Mouse (Mus musculus) thymus, adult 2 months (tissue): ENCODE data around the gene Platr17. TPM values are rescaled to one million over a fixed set of nuclear protein-coding genes. Genes with fewer than 3 reads are reported as not detected.

Source experiments
- DNase-seq: peaks from one replicate; pipeline ENCODE4 v3.0.0; 2021
- H3K27ac ChIP-seq: fragments of 200-500 bp; 2 replicates; pipeline ENCODE4 v1.5.1; 2012; ENCODE audit warnings: low read length, control low read depth; ENCODE audit not compliant: control insufficient read depth, insufficient read depth
- H3K27me3 ChIP-seq: fragments of 200-500 bp; 2 replicates; pipeline ENCODE4 v1.6.1; 2012; ENCODE audit warnings: mild to moderate bottlenecking, low read length, moderate library complexity, mixed read lengths; ENCODE audit not compliant: control insufficient read depth, insufficient read depth
- H3K36me3 ChIP-seq: fragments of 200-500 bp; 2 replicates; pipeline ENCODE4 v1.6.1; 2012; ENCODE audit warnings: mild to moderate bottlenecking, low read length, moderate library complexity; ENCODE audit not compliant: control insufficient read depth, insufficient read depth
- H3K4me1 ChIP-seq: fragments of 200-500 bp; replicated peaks from 2 replicates; pipeline ENCODE4 v1.6.1; 2012; ENCODE audit warnings: low read length; ENCODE audit not compliant: control insufficient read depth, insufficient read depth
- H3K4me3 ChIP-seq: fragments of 200-500 bp; 2 replicates; pipeline ENCODE4 v1.5.1; 2012; ENCODE audit warnings: mild to moderate bottlenecking, low read length, control low read depth, moderate library complexity; ENCODE audit not compliant: control insufficient read depth, insufficient read depth
- CTCF ChIP-seq: fragments of 200-500 bp; IDR thresholded peaks from 2 replicates; pipeline ENCODE4 v1.5.1; 2012; ENCODE audit warnings: mild to moderate bottlenecking, control low read depth, low read length, moderate library complexity, borderline replicate concordance; ENCODE audit not compliant: control insufficient read depth, poor library complexity, insufficient read depth; ENCODE audit errors: extremely low read depth
- POLR2A ChIP-seq: fragments of 200-500 bp; IDR thresholded peaks from 2 replicates; pipeline ENCODE4 v1.6.1; 2012; ENCODE audit warnings: mild to moderate bottlenecking, low read length, control low read depth, moderate library complexity; ENCODE audit not compliant: control insufficient read depth, poor library complexity, insufficient read depth; ENCODE audit errors: extremely low read depth
- WGBS: fragments of 180-500 bp; shearing (Covaris S2); methylation state at CpG from one replicate; pipeline ENCODE4 v1.1.7; 2018; 5-methylcytosine and 5-hydroxymethylcytosine counted together
- polyA plus RNA-seq: library from polyadenylated mRNA; depleted of rRNA; stranded (reverse); fragments of >200 nt; gene quantifications from 2 replicates; pipeline ENCODE4 v1.2.3, GENCODE M21; 2012; rRNA removed

Platr17 gene
- polyA plus RNA-seq, 1 experiment: 0.69 TPM

- H3K27ac ChIP-seq: no peak overlapping the region
- no peak for TF ChIP-seq CTCF
- TF ChIP-seq POLR2A: no peak
- no peak overlapping the region for H3K4me3 ChIP-seq
- WGBS: 83% methylated on average over 3 of the region's 3 CpGs
- peaks cover 46% of the 10 kb centered on the region for H3K4me1 ChIP-seq
- no peaks in the 10 kb centered on the region for H3K27me3 ChIP-seq
- peaks cover 7% of the 10 kb centered on the region; the same call in 1 of the 2 replicates for H3K36me3 ChIP-seq
- DNase-seq: no peak
Observed at GRCm38 (mm10) chr17:33953310-33953709, 48.4 kb downstream of the Platr17 start.

GRCm38 (mm10) chr17:33953961-33954565 is 49.1 kb downstream of the Platr17 start:
- Histone ChIP-seq H3K4me1 (peaks cover 38% of the 10 kb centered on the region), H3K4me3 (no peak overlapping the region), H3K36me3 (peaks cover 7% of the 10 kb centered on the region; the same call in 1 of the 2 replicates), H3K27ac (no peak overlapping the region), H3K27me3 (no peaks in the 10 kb centered on the region)
- WGBS: 43% methylated on average over 5 of the region's 5 CpGs
- TF ChIP-seq CTCF (no peak), POLR2A (no peak)
- DNase-seq: peak; percentile 0

- no peak for DNase-seq
- TF ChIP-seq POLR2A: no peak
- 0 out of 2 replicates have a peak, but pooled peaks have one; percentile 19 for TF ChIP-seq CTCF
- peaks cover 14% of the 10 kb centered on the region for H3K36me3 ChIP-seq
- whole genome bisulfite sequencing: 1% methylated on average over 33 of the region's 33 CpGs
- no peaks in the 10 kb centered on the region for H3K27me3 ChIP-seq
- peak overlapping the region; percentile 39; the same call in 1 of the 2 replicates for H3K27ac ChIP-seq
- peaks cover 33% of the 10 kb centered on the region for H3K4me1 ChIP-seq
- H3K4me3 ChIP-seq: peak overlapping the region; percentile 85
Observed at GRCm38 (mm10) chr17:33954646-33955554, 50.0 kb downstream of the Platr17 start.

- whole genome bisulfite sequencing: under 1% methylated on average over 50 of the region's 50 CpGs
- Histone ChIP-seq H3K27me3 (no peaks in the 10 kb centered on the region), H3K4me1 (peaks cover 25% of the 10 kb centered on the region), H3K27ac (peak within 1 kb of the TSS; percentile 87), H3K4me3 (peak within 1 kb of the TSS; percentile 85), H3K36me3 (peaks cover 22% of the 10 kb centered on the region)
- peak; percentile 96 for DNase-seq
- peak; percentile 90 for TF ChIP-seq POLR2A
- TF ChIP-seq CTCF: no peak
Observed at GRCm38 (mm10) chr17:33955555-33956214, 50.8 kb downstream of the Platr17 start, which contains the start of the genes Vps52 and Rps18. Gene Vps52 (plus strand): TSS chr17:33955812. Gene Rps18 (minus strand): TSS chr17:33956001.

Other genes starting within 250 kb of the Platr17 start
- 217 and 220 TPM in 2 replicates for gene Hnrnpm, start 218.3 kb upstream of the Platr17 start, polyA plus RNA-seq
- gene March2, start 186.5 kb upstream of the Platr17 start, polyA plus RNA-seq: 119 and 120 TPM in 2 replicates
- gene Rab11b, start 144.6 kb upstream of the Platr17 start, polyA plus RNA-seq: 464 and 542 TPM in 2 replicates
- 23.0 TPM in 2 replicates for gene Angptl4, start 123.3 kb upstream of the Platr17 start, polyA plus RNA-seq
- 19.9 and 29.3 TPM in 2 replicates for gene Kank3, start 94.6 kb upstream of the Platr17 start, polyA plus RNA-seq
- gene Rps28, start 80.6 kb upstream of the Platr17 start, polyA plus RNA-seq: 678 and 707 TPM in 2 replicates
- 305 and 382 TPM in 2 replicates for gene Ndufa7, start 80.6 kb upstream of the Platr17 start, polyA plus RNA-seq
- gene Cd320, start 62.0 kb upstream of the Platr17 start, polyA plus RNA-seq: 28.7 and 32.9 TPM in 2 replicates
- 3.0 TPM in 1 of 2 replicates, not detected in the other for gene Gm7029, start 31.3 kb upstream of the Platr17 start, polyA plus RNA-seq
- gene Kifc1, start 14.5 kb upstream of the Platr17 start, polyA plus RNA-seq: 57.3 and 70.8 TPM in 2 replicates
- gene Daxx, start 4.3 kb downstream of the Platr17 start, polyA plus RNA-seq: 116 and 129 TPM in 2 replicates
- gene Tapbp, start 10.8 kb downstream of the Platr17 start, polyA plus RNA-seq: 201 and 248 TPM in 2 replicates
- gene Zbtb22, start 10.8 kb downstream of the Platr17 start, polyA plus RNA-seq: 119 and 120 TPM in 2 replicates
- gene Rgl2, start 24.4 kb downstream of the Platr17 start, polyA plus RNA-seq: 528 and 541 TPM in 2 replicates
- 29.8 and 35.1 TPM in 2 replicates for gene Pfdn6, start 35.2 kb downstream of the Platr17 start, polyA plus RNA-seq
- gene Wdr46, start 35.5 kb downstream of the Platr17 start, polyA plus RNA-seq: 35.4 and 38.1 TPM in 2 replicates
- 25.6 and 25.8 TPM in 2 replicates for gene B3galt4, start 46.4 kb downstream of the Platr17 start, polyA plus RNA-seq
- 127 and 142 TPM in 2 replicates for gene Vps52, start 50.7 kb downstream of the Platr17 start, polyA plus RNA-seq
- 584 and 593 TPM in 2 replicates for gene Rps18, start 50.9 kb downstream of the Platr17 start, polyA plus RNA-seq
- gene H2-K1, start 95.2 kb downstream of the Platr17 start, polyA plus RNA-seq: 3,482 and 5,138 TPM in 2 replicates
- gene Ring1, start 119.5 kb downstream of the Platr17 start, polyA plus RNA-seq: 38.4 and 40.7 TPM in 2 replicates
- 127 and 141 TPM in 2 replicates for gene H2-Ke6, start 122.9 kb downstream of the Platr17 start, polyA plus RNA-seq
- 187 and 195 TPM in 2 replicates for gene Slc39a7, start 126.5 kb downstream of the Platr17 start, polyA plus RNA-seq
- 143 and 164 TPM in 2 replicates for gene Rxrb, start 126.7 kb downstream of the Platr17 start, polyA plus RNA-seq
- gene Col11a2, start 134.3 kb downstream of the Platr17 start, polyA plus RNA-seq: 8.5 and 11.8 TPM in 2 replicates
- 122 and 154 TPM in 2 replicates for gene H2-Oa, start 187.2 kb downstream of the Platr17 start, polyA plus RNA-seq
- gene H2-DMa, start 214.4 kb downstream of the Platr17 start, polyA plus RNA-seq: 141 and 177 TPM in 2 replicates
- gene Brd2, start 217.5 kb downstream of the Platr17 start, polyA plus RNA-seq: 236 and 257 TPM in 2 replicates
- 119 and 123 TPM in 2 replicates for gene H2-DMb2, start 238.2 kb downstream of the Platr17 start, polyA plus RNA-seq
- 130 and 197 TPM in 2 replicates for gene H2-DMb1, start 247.9 kb downstream of the Platr17 start, polyA plus RNA-seq